Mouse (Mus musculus): ENCODE measurements around the gene Pcnp.
"Not testable (repeated sequence)": the region's sequence is repeated elsewhere in the genome, so short reads cannot be mapped to it uniquely, and the experiment has no call there.

GRCm38 (mm10) chr16:56073150-56073549, 43.6 kb upstream of the Pcnp start:
- TF ChIP-seq E2F4 (IDR thresholded peaks at IDR 0.05; ENCODE audit: borderline replicate concordance, low read depth, low read length); GATA1 (IDR thresholded peaks at IDR 0.05; ENCODE audit: low read depth, low read length); USF1 (IDR thresholded peaks at IDR 0.05; ENCODE audit: low read depth, low read length); POLR2A (IDR thresholded peaks at IDR 0.05; ENCODE audit: control insufficient read depth in 1 of 2, insufficient read depth in 1 of 2, low read depth in 1 of 2, low read length in 2 of 2, poor library complexity in 1 of 2); ZNF384 (IDR thresholded peaks at IDR 0.05; ENCODE audit: low read depth, low read length); EP300 (IDR thresholded peaks at IDR 0.05; ENCODE audit: low read depth in 1 of 2, low read length in 2 of 2); MAFK (IDR thresholded peaks at IDR 0.05; ENCODE audit: borderline replicate concordance, low read depth, low read length); NELFE (IDR thresholded peaks at IDR 0.05; ENCODE audit: low read depth, low read length); POLR2AphosphoS2 (IDR thresholded peaks at IDR 0.05; ENCODE audit: low read length); KAT2A (conservative IDR thresholded peaks at IDR 0.05; ENCODE audit: low read depth, low read length); TAL1 (IDR thresholded peaks at IDR 0.05; ENCODE audit: low read length); CTCF (IDR thresholded peaks at IDR 0.05 in 2 of 3, conservative IDR thresholded peaks at IDR 0.05 in 1 of 3; ENCODE audit: control insufficient read depth in 1 of 3, insufficient read depth in 1 of 3, low read depth in 2 of 3, low read length in 3 of 3, poor library complexity in 1 of 3, severe bottlenecking in 1 of 3): not testable (repeated sequence)

All from MEL (cell line).